Mouse (Mus musculus) liver, postnatal 0 days (tissue): ENCODE results near the gene Abi1. TPM values are rescaled to one million over a fixed set of nuclear protein-coding genes. Genes with fewer than 3 reads are reported as not detected.

Experiments
- ATAC-seq: fragments of 200-750 bp; cut with Nextera tagmentation; 2 replicates; pipeline ENCODE4 v1.8.0; 2017; ENCODE audit warnings: mild to moderate bottlenecking, moderate library complexity
- DNase-seq: peaks from one replicate; pipeline ENCODE4 v3.0.0-alpha.2; 2016
- H3K27ac ChIP-seq: fragments of 300-500 bp; sonication (generic); 2 replicates; pipeline ENCODE4 v1.5.1; 2014; ENCODE audit warnings: antibody characterized with exemption, moderate library complexity, mild to moderate bottlenecking, low read depth
- H3K27me3 ChIP-seq: fragments of 300-500 bp; sonication (generic); 2 replicates; pipeline ENCODE4 v1.6.1; 2014; ENCODE audit warnings: low read length, control low read depth, mixed read lengths; ENCODE audit not compliant: insufficient read depth
- H3K36me3 ChIP-seq: fragments of 300-500 bp; sonication (generic); replicated peaks from 2 replicates; pipeline ENCODE4 v1.6.1; 2014; ENCODE audit warnings: mild to moderate bottlenecking, control low read depth, low read length, moderate library complexity, mixed read lengths; ENCODE audit not compliant: insufficient read depth
- H3K4me1 ChIP-seq: fragments of 300-500 bp; sonication (generic); 2 replicates; pipeline ENCODE4 v1.6.1; 2014; ENCODE audit warnings: antibody characterized with exemption, mild to moderate bottlenecking, control low read depth; ENCODE audit not compliant: insufficient read depth
- H3K4me2 ChIP-seq: fragments of 300-500 bp; sonication (generic); 2 replicates; pipeline ENCODE4 v1.6.1; 2014; ENCODE audit warnings: low read depth, mild to moderate bottlenecking, low read length, moderate library complexity, mixed read lengths
- H3K4me3 ChIP-seq: fragments of 300-500 bp; sonication (generic); 2 replicates; pipeline ENCODE4 v1.5.1; 2014; ENCODE audit warnings: low read depth, low read length
- H3K9ac ChIP-seq: fragments of 300-500 bp; sonication (generic); replicated peaks from 2 replicates; pipeline ENCODE4 v1.6.1; 2014; ENCODE audit warnings: mild to moderate bottlenecking, moderate library complexity
- H3K9me3 ChIP-seq: fragments of 300-500 bp; sonication (generic); 2 replicates; pipeline ENCODE4 v1.6.1; 2016; ENCODE audit warnings: mild to moderate bottlenecking, control low read depth, low read length, mixed read lengths
- CTCF ChIP-seq: sonication (generic); IDR thresholded peaks from 2 replicates; pipeline ENCODE4 v1.5.1; 2016; ENCODE audit warnings: antibody characterized with exemption, low read depth
- EP300 ChIP-seq: IDR thresholded peaks from 2 replicates; pipeline ENCODE4 v1.6.1; 2016; ENCODE audit warnings: antibody characterized with exemption, low read depth, mild to moderate bottlenecking
- WGBS: fragments of 180-500 bp; shearing (Covaris S2); extraction: QIAGEN DNeasy Blood & Tissue Kit; methylation state at CpG from one replicate; pipeline ENCODE4 v1.1.7; 2014; ENCODE audit not compliant: insufficient replicate concordance; 5-methylcytosine and 5-hydroxymethylcytosine counted together
- polyA plus RNA-seq: library from polyadenylated mRNA; unstranded; fragments of >200 nt; fragmentation: Nextera tagmentation; extraction: Ambion mirVana; gene quantifications from 2 replicates; pipeline ENCODE4 v1.2.1, GENCODE M21; 2015

Abi1 gene
- polyA plus RNA-seq, 1 experiment from 2014 or later = 16.2 TPM

DNA sequence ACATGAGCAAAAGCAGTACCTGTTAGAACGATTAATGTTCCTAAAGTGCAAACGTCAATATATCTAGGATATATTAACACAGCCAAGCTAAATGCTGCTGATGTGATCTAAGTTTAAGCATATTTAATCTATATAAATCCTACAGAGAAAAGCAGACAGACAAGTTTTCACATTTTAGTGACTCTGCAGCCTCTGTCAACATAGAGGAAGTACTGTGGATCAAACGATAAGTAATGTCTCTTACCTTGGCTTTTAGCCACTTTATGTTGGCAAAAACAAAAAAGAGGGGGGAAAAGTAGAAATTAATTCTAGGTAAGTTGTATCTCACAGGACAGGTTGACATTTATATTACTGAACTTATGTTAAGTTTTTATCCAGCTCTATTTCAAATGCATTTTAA is 77.1 kb downstream of the Abi1 start:
- 68% methylated on average over 3 of the region's 3 CpGs for WGBS
- ATAC-seq = no peak
- Histone ChIP-seq H3K4me3 (no peak overlapping the region), H3K27me3 (no peaks in the 10 kb centered on the region), H3K27ac (no peak overlapping the region), H3K9me3 (no peaks in the 10 kb centered on the region), H3K4me1 (no peaks in the 10 kb centered on the region), H3K36me3 (peaks cover 13% of the 10 kb centered on the region; the same call in 1 of the 2 replicates), H3K4me2 (no peak overlapping the region), H3K9ac (no peak overlapping the region)
- no peak for DNase-seq
- TF ChIP-seq EP300 (no peak), CTCF (no peak)

DNA sequence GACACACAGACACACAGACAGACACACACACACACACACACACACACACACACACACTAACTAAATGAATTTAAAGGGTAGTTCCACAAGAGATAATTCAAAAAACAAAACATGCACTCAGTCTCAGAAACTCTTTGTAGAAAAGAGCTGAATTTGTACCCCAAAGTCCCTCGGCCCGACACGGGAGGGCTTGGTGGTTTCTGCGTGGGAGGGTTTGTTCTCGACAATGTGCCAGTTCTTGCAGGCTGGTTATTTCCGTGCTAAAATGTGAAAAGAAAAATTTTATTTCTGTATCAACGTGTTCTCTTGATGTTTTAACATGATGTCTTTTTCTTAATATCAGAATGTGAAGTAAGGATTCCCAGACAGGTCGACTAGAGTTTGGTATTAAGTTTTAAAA is 77.8 kb downstream of the Abi1 start:
- Histone ChIP-seq H3K36me3 (peaks cover 13% of the 10 kb centered on the region; the same call in 1 of the 2 replicates), H3K27me3 (no peaks in the 10 kb centered on the region), H3K4me3 (no peak overlapping the region), H3K9me3 (no peaks in the 10 kb centered on the region), H3K27ac (no peak overlapping the region), H3K4me2 (no peak overlapping the region), H3K9ac (no peak overlapping the region), H3K4me1 (no peaks in the 10 kb centered on the region)
- DNase-seq = no peak
- WGBS = 91% methylated on average over 8 of the region's 8 CpGs
- TF ChIP-seq EP300 = no peak
- no peak for TF ChIP-seq CTCF
- no peak for ATAC-seq

DNA sequence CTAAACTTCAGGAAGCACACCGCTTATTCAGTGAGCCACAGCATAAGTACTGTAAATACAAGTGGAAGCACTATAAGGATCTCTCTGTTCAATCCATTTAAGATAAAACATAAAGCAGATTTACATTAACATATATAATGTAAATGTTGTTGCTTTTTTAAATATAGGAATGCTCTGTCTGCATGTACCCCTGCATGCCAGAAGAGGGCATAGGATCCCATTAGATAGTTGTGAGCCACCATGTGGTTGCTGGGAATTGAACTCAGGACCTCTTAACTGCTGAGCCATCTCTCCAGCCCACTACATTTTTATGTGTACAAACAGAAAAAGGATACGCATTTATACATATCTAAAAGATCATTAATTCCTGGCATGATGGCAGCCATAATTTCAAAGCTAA is 78.4 kb downstream of the Abi1 start:
- no peaks in the 10 kb centered on the region for H3K9me3 ChIP-seq
- peak; percentile 31 for TF ChIP-seq CTCF
- no peak for TF ChIP-seq EP300
- 92% methylated on average over 2 of the region's 2 CpGs for WGBS
- H3K4me3 ChIP-seq = no peak overlapping the region
- H3K9ac ChIP-seq = no peak overlapping the region
- H3K27me3 ChIP-seq = no peaks in the 10 kb centered on the region
- ATAC-seq (no peak), DNase-seq (no peak)
- no peak overlapping the region for H3K4me2 ChIP-seq
- no peaks in the 10 kb centered on the region for H3K4me1 ChIP-seq
- no peak overlapping the region for H3K27ac ChIP-seq
- peaks cover 16% of the 10 kb centered on the region for H3K36me3 ChIP-seq

DNA sequence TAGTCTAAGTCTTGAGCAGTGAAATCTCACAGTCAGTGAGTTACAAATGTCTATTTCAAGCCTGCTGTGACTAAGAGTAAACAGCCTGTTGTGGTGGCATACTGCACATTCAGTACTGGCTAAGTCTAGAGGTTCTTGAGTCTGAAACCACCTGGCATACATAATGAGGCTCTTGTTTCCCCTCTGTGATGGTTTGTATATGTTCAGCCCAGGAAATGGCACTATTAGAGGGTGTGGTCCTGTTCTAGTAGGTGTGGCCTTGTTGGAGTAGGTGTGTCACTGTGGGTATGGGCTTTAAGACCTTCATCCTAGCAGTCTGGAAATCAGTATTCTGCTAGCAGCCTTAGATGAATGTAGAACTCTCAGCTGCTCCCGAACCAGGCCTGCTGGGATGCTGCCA is 82.6 kb downstream of the Abi1 start:
- Histone ChIP-seq H3K27me3 (no peaks in the 10 kb centered on the region), H3K27ac (no peak overlapping the region), H3K36me3 (peaks cover 27% of the 10 kb centered on the region), H3K4me2 (no peak overlapping the region), H3K4me3 (no peak overlapping the region), H3K9me3 (no peaks in the 10 kb centered on the region), H3K9ac (no peak overlapping the region), H3K4me1 (no peaks in the 10 kb centered on the region)
- DNase-seq (no peak), ATAC-seq (no peak)
- TF ChIP-seq EP300 = no peak
- TF ChIP-seq CTCF = no peak
- 85% methylated on average over 1 of the region's 1 CpGs for WGBS

DNA sequence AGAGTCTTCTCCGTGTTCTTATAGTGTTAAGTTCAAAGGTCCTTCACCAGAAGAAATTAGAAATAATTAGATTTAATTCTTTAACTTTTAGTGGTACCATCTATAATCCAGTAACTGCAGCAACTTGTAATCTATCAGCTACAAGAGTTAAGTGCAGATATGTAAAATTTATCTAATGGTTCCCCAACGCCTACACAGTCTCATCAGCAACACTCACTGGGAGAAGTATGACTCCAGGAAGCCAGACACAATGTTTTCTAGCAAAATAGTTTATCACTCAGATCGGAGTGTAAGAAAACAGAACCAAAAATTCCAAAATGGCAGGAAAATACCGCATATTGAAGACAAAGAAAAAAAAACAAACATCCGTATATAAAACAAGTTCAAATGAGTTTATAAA is 84.1 kb downstream of the Abi1 start:
- Histone ChIP-seq H3K4me3 (no peak overlapping the region), H3K9me3 (no peaks in the 10 kb centered on the region), H3K4me1 (no peaks in the 10 kb centered on the region), H3K27ac (no peak overlapping the region), H3K4me2 (no peak overlapping the region), H3K9ac (no peak overlapping the region), H3K27me3 (no peaks in the 10 kb centered on the region), H3K36me3 (peaks cover 22% of the 10 kb centered on the region)
- ATAC-seq = no peak
- TF ChIP-seq CTCF = no peak
- TF ChIP-seq EP300 = no peak
- no peak for DNase-seq
- WGBS = 79% methylated on average over 5 of the region's 5 CpGs

DNA sequence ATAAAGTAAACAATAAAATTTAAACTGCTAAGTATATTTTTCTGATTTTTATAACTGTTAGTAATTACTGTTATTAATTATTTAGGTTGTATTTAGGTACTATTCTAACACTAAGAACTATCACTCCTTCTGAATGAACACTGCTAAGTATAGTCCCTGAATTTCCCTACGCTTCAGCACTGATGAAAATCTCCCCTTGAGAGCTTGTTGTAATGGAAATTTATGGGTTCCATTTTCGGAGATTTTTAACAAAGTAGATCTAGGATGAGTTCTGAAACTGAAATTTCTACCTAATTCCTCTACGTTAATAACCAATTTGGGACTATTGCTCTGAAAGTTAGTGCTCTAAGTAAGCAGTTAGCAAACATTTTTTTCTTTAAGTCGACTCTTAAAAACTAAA is 85.8 kb downstream of the Abi1 start:
- WGBS = 87% methylated on average over 4 of the region's 4 CpGs

DNA sequence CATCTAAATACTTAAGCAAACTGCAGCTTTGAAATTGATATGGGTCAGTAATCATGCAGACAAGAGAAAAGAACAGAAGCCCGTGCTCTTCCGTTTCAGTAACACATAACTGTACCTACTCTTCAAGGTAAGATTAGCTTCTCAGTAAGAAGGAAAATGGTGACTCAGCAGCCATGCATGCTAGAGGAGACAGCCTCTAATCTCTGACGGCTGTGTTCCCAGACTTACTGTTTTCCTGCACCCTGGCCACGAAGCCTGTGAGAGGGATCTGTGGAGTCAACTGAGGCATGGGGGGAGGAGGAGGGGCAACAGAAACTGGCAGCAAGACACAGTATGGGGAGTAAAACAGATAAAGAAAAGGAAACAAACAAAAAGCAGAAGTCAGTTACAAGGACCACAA is 90.1 kb downstream of the Abi1 start:
- no peak overlapping the region for H3K27ac ChIP-seq
- TF ChIP-seq CTCF (no peak), EP300 (no peak)
- no peak for DNase-seq
- H3K9ac ChIP-seq = no peak overlapping the region
- H3K36me3 ChIP-seq = peaks cover 36% of the 10 kb centered on the region
- no peak overlapping the region for H3K4me3 ChIP-seq
- no peaks in the 10 kb centered on the region for H3K9me3 ChIP-seq
- no peak overlapping the region for H3K4me2 ChIP-seq
- no peaks in the 10 kb centered on the region for H3K4me1 ChIP-seq
- no peaks in the 10 kb centered on the region for H3K27me3 ChIP-seq
- WGBS = 52% methylated on average over 4 of the region's 4 CpGs
- no peak for ATAC-seq

More for the DNA sequence above, 85.8 kb downstream of the Abi1 start:
- H3K9ac ChIP-seq = no peak overlapping the region
- no peaks in the 10 kb centered on the region for H3K9me3 ChIP-seq
- no peak overlapping the region for H3K4me3 ChIP-seq
- no peaks in the 10 kb centered on the region for H3K27me3 ChIP-seq
- DNase-seq = no peak
- peaks cover 29% of the 10 kb centered on the region for H3K36me3 ChIP-seq
- TF ChIP-seq CTCF = no peak
- H3K4me1 ChIP-seq = no peaks in the 10 kb centered on the region
- H3K27ac ChIP-seq = no peak overlapping the region
- H3K4me2 ChIP-seq = no peak overlapping the region
- ATAC-seq = no peak
